Mouse (Mus musculus) lung, postnatal 0 days (tissue): ENCODE measurements around the gene Fkbp2.

Experiments
- CTCF ChIP-seq: IDR thresholded peaks from 2 replicates; pipeline ENCODE4 v1.5.1; 2016; ENCODE audit warnings: antibody characterized with exemption, mild to moderate bottlenecking
- EP300 ChIP-seq: IDR thresholded peaks from 2 replicates; pipeline ENCODE4 v1.6.1; 2016; ENCODE audit warnings: antibody characterized with exemption, mild to moderate bottlenecking, control low read depth

DNA sequence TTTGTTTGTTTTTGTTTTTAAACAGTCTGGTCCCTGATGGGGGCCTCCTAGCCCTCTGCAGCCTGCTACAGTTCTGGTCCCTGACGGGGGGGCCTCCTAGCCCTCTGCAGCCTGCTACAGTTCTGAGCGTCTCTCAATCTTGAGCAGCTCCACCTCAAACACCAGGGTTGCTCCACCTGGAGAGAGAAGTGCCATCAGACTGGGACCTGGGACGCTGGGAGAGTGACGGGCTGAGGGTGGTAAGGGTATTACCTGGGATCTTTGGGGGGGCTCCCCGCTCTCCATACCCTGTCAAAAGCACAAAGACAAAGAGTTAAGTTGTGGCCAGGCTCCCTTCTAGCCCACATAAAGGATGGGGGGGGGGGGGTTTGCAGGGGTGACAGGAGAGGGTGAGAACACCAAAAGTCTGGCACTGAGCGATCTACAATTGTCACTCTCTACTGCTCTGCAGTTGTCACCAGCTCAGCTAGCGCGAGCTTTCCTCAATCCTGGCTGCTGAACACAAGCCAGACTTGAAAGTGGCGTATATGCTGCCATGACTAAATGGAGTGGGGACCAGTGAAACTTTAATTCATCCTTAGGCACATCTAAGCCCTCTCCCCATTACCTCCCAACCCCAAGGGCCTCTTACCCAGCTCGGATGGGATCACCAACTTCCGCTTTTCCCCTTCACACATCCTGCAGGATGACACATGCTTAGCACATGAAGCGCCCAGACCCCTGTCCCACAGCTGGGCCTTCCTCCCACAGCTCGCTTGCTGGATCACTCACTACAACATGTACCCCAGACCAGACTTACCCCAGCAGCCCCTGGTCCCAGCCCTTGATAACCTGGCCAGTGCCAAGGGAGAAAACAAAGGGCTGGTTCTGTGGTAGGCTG, 2.3 kb downstream of the Fkbp2 start:
- no peak for TF ChIP-seq CTCF
- no peak for TF ChIP-seq EP300
